Mouse (Mus musculus): ENCODE measurements at regions not wholly inside any gene's neighbourhood (a gene's known extent, or its start where the extent isn't known, plus 50 kb on each side); places are given as distances from the start of the nearest gene placed in this dataset.

- 53% methylated on average over 16 of the region's 16 CpGs for WGBS
- no peak for ATAC-seq
- no peak overlapping the region for H3K4me2 ChIP-seq (ENCODE audit: low read length)
- H3K36me3 ChIP-seq (ENCODE audit: control insufficient read depth, insufficient read depth) = no peaks in the 10 kb centered on the region
- no peak overlapping the region for H3K27ac ChIP-seq (ENCODE audit: low read length)
- no peaks in the 10 kb centered on the region for H3K27me3 ChIP-seq (replicated peaks; ENCODE audit: control insufficient read depth, insufficient read depth, low read length)
- peaks cover 13% of the 10 kb centered on the region for H3K4me1 ChIP-seq (replicated peaks; ENCODE audit: control insufficient read depth, insufficient read depth, low read length)
- H3K4me3 ChIP-seq (replicated peaks; ENCODE audit: low read length) = no peak overlapping the region
- H3K9me3 ChIP-seq (ENCODE audit: control insufficient read depth, low read length) = no peaks in the 10 kb centered on the region
- no peak overlapping the region for H3K9ac ChIP-seq (replicated peaks; ENCODE audit: low read depth, low read length)
Observed at GRCm38 (mm10) chr5:120325386-120325910, 106.1 kb upstream of the Lhx5 start.

GRCm38 (mm10) chr5:120332030-120332429, 99.5 kb upstream of the Lhx5 start:
- Histone ChIP-seq H3K27ac (ENCODE audit: low read length) (no peak overlapping the region), H3K9ac (replicated peaks; ENCODE audit: low read depth, low read length) (no peak overlapping the region), H3K9me3 (ENCODE audit: control insufficient read depth, low read length) (no peaks in the 10 kb centered on the region), H3K4me3 (replicated peaks; ENCODE audit: low read length) (no peak overlapping the region), H3K4me2 (ENCODE audit: low read length) (no peak overlapping the region), H3K27me3 (replicated peaks; ENCODE audit: control insufficient read depth, insufficient read depth, low read length) (no peaks in the 10 kb centered on the region), H3K4me1 (replicated peaks; ENCODE audit: control insufficient read depth, insufficient read depth, low read length) (no peaks in the 10 kb centered on the region), H3K36me3 (ENCODE audit: control insufficient read depth, insufficient read depth) (no peaks in the 10 kb centered on the region)
- no peak for ATAC-seq
- 47% methylated on average over 14 of the region's 14 CpGs for WGBS

DNA sequence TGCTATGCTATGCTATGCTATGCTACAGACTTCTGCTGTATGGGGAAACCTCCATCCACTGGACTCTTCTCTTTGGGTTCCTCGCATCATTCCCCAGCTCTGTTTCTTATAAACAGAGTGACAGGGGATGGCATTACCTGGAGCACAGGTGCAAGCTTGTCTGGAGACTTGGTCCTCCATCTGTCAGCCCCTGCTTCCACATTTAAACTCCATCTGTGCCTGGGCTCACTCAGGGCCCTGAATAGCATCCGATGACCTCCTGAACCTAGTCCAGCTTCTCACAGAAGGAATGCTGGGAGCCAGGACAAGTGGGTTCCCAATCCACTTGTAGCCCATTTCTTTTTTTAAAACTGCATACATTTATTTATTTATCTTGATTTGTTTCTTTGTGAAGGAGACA, 92.3 kb upstream of the Lhx5 start:
- Histone ChIP-seq H3K27ac (ENCODE audit: low read length) (no peak overlapping the region), H3K4me1 (replicated peaks; ENCODE audit: control insufficient read depth, insufficient read depth, low read length) (no peaks in the 10 kb centered on the region), H3K4me3 (replicated peaks; ENCODE audit: low read length) (no peak overlapping the region), H3K27me3 (replicated peaks; ENCODE audit: control insufficient read depth, insufficient read depth, low read length) (no peaks in the 10 kb centered on the region; the same call in 1 of the 2 replicates), H3K4me2 (ENCODE audit: low read length) (no peak overlapping the region), H3K36me3 (ENCODE audit: control insufficient read depth, insufficient read depth) (no peaks in the 10 kb centered on the region), H3K9me3 (ENCODE audit: control insufficient read depth, low read length) (no peaks in the 10 kb centered on the region), H3K9ac (replicated peaks; ENCODE audit: low read depth, low read length) (no peak overlapping the region)
- no peak for ATAC-seq
- WGBS = 87% methylated on average over 2 of the region's 2 CpGs

DNA sequence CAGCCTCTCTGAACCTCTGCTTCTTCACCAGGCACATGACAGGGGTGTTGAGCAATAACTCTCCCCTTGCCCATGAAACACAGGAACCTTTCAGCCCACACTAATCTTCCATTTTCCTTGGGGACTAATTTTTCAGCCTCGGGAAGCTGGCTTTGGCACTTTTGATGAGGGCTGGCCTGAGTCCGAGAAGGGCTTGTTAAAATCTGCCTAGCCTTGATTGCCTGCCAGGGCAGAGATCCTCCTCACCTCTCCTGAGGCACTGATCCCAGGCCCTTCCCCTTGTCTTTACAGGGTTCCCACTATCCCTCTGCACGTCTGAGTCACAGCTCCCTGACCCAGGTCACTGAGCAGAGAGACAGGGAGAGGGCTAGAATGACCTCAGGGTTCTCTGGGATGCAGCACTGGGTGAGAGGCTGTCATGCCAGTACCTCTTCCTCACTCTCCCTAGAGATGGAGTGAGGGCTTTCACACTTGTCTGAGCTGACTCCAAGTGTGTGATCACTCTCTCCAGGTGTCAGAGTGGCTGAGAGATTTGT, 90.7 kb upstream of the Lhx5 start:
- 42% methylated on average over 3 of the region's 3 CpGs for WGBS

DNA sequence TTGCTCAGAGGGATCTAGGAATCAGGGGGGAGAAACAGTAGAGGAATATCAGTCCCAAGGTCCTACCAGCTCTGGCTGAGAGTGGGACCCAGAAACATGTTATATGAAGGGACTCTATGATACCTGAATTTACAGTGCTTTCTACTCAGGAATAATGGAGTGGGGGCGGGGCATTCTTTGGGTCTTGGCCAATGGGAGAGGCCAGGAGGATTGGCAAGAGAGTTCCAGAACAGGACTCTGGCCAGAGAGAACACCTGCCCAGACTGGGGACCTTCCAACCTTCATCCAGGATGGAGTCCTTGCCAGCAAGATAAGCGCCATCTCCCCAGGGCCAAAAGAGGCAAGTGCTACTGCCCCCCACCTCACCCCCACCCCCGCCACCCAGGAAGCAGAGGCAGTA, 81.0 kb upstream of the Lhx5 start:
- no peak overlapping the region for H3K27ac ChIP-seq (ENCODE audit: low read length)
- H3K4me2 ChIP-seq (ENCODE audit: low read length) = no peak overlapping the region
- H3K27me3 ChIP-seq (replicated peaks; ENCODE audit: control insufficient read depth, insufficient read depth, low read length) = no peaks in the 10 kb centered on the region
- no peaks in the 10 kb centered on the region for H3K9me3 ChIP-seq (ENCODE audit: control insufficient read depth, low read length)
- H3K4me1 ChIP-seq (replicated peaks; ENCODE audit: control insufficient read depth, insufficient read depth, low read length) = no peaks in the 10 kb centered on the region
- 86% methylated on average over 3 of the region's 3 CpGs for WGBS
- no peak overlapping the region for H3K4me3 ChIP-seq (replicated peaks; ENCODE audit: low read length)
- no peaks in the 10 kb centered on the region for H3K36me3 ChIP-seq (ENCODE audit: control insufficient read depth, insufficient read depth)
- H3K9ac ChIP-seq (replicated peaks; ENCODE audit: low read depth, low read length) = no peak overlapping the region
- no peak for ATAC-seq

More for the DNA sequence above, 90.7 kb upstream of the Lhx5 start:
- H3K27me3 ChIP-seq (replicated peaks; ENCODE audit: control insufficient read depth, insufficient read depth, low read length) = no peaks in the 10 kb centered on the region; the same call in 1 of the 2 replicates
- H3K4me1 ChIP-seq (replicated peaks; ENCODE audit: control insufficient read depth, insufficient read depth, low read length) = no peaks in the 10 kb centered on the region
- no peak overlapping the region for H3K4me2 ChIP-seq (ENCODE audit: low read length)
- H3K9me3 ChIP-seq (ENCODE audit: control insufficient read depth, low read length) = no peaks in the 10 kb centered on the region
- no peak overlapping the region for H3K9ac ChIP-seq (replicated peaks; ENCODE audit: low read depth, low read length)
- no peak overlapping the region for H3K4me3 ChIP-seq (replicated peaks; ENCODE audit: low read length)
- no peak overlapping the region for H3K27ac ChIP-seq (ENCODE audit: low read length)
- ATAC-seq = no peak
- H3K36me3 ChIP-seq (ENCODE audit: control insufficient read depth, insufficient read depth) = no peaks in the 10 kb centered on the region

GRCm38 (mm10) chr5:120351827-120352226, 79.7 kb upstream of the Lhx5 start:
- no peak for ATAC-seq
- H3K27me3 ChIP-seq (replicated peaks; ENCODE audit: control insufficient read depth, insufficient read depth, low read length) = no peaks in the 10 kb centered on the region
- H3K36me3 ChIP-seq (ENCODE audit: control insufficient read depth, insufficient read depth) = no peaks in the 10 kb centered on the region
- 76% methylated on average over 5 of the region's 5 CpGs for WGBS
- H3K9ac ChIP-seq (replicated peaks; ENCODE audit: low read depth, low read length) = no peak overlapping the region
- H3K4me3 ChIP-seq (replicated peaks; ENCODE audit: low read length) = no peak overlapping the region
- H3K27ac ChIP-seq (ENCODE audit: low read length) = no peak overlapping the region
- no peaks in the 10 kb centered on the region for H3K4me1 ChIP-seq (replicated peaks; ENCODE audit: control insufficient read depth, insufficient read depth, low read length)
- no peak overlapping the region for H3K4me2 ChIP-seq (ENCODE audit: low read length)
- no peaks in the 10 kb centered on the region for H3K9me3 ChIP-seq (ENCODE audit: control insufficient read depth, low read length)

DNA sequence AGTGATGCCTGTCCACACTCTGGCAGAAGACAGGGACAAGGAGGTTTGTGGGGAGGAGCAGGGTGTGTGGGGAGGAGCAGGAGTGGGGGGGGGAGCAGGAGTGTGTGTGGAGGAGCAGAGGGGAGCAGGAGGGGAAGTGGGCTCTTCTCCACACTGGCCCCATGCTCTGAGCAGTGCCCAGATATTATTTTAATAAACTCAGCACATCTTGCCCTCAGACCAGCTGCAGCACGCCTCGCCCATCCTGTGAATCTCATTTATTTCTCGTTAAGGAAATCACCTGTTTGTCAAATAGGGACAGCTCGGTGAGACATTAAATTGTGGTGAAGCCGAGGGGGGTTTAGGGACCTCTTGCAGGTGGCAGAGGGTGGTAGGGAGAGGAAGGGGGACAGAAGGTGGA, 77.8 kb upstream of the Lhx5 start:
- H3K36me3 ChIP-seq (ENCODE audit: control insufficient read depth, insufficient read depth) = no peaks in the 10 kb centered on the region
- H3K9ac ChIP-seq (replicated peaks; ENCODE audit: low read depth, low read length) = no peak overlapping the region
- no peaks in the 10 kb centered on the region for H3K9me3 ChIP-seq (ENCODE audit: control insufficient read depth, low read length)
- H3K27ac ChIP-seq (ENCODE audit: low read length) = no peak overlapping the region
- H3K4me1 ChIP-seq (replicated peaks; ENCODE audit: control insufficient read depth, insufficient read depth, low read length) = no peaks in the 10 kb centered on the region
- H3K27me3 ChIP-seq (replicated peaks; ENCODE audit: control insufficient read depth, insufficient read depth, low read length) = 0 out of 2 replicates have a peak, but pooled peaks cover 2% of the 10 kb centered on the region
- no peak for ATAC-seq
- no peak overlapping the region for H3K4me2 ChIP-seq (ENCODE audit: low read length)
- no peak overlapping the region for H3K4me3 ChIP-seq (replicated peaks; ENCODE audit: low read length)
- WGBS = 55% methylated on average over 5 of the region's 5 CpGs

DNA sequence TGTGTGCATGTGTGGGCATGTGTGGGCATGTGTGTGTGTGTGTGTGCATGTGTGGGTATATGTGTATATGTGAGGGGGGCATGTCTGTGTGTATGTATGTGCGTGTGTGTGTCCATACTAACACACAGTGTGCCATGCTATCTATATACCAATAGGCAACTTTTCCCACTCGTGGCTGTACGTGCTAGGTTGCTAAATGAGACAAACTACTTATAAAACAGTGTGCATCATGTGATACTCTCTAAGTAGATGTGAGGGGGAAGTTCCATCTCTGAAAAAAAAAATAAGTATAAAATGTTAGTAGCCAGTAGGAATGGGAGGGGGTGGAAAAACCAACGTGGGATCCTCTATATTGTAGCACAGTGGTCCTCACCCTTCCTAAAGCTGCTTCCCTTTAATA, 74.5 kb upstream of the Lhx5 start:
- WGBS = 85% methylated on average over 4 of the region's 4 CpGs
- no peak overlapping the region for H3K4me3 ChIP-seq (replicated peaks; ENCODE audit: low read length)
- no peaks in the 10 kb centered on the region for H3K36me3 ChIP-seq (ENCODE audit: control insufficient read depth, insufficient read depth)

GRCm38 (mm10) chr5:120358084-120358690, 73.3 kb upstream of the Lhx5 start:
- no peak for ATAC-seq

More for the DNA sequence above, 74.5 kb upstream of the Lhx5 start:
- 0 out of 2 replicates have a peak, but pooled peaks cover 2% of the 10 kb centered on the region for H3K27me3 ChIP-seq (replicated peaks; ENCODE audit: control insufficient read depth, insufficient read depth, low read length)
- no peaks in the 10 kb centered on the region for H3K9me3 ChIP-seq (ENCODE audit: control insufficient read depth, low read length)
- no peak for ATAC-seq
- H3K4me2 ChIP-seq (ENCODE audit: low read length) = no peak overlapping the region
- no peak overlapping the region for H3K9ac ChIP-seq (replicated peaks; ENCODE audit: low read depth, low read length)
- no peak overlapping the region for H3K27ac ChIP-seq (ENCODE audit: low read length)
- no peaks in the 10 kb centered on the region for H3K4me1 ChIP-seq (replicated peaks; ENCODE audit: control insufficient read depth, insufficient read depth, low read length)

More at GRCm38 (mm10) chr5:120358084-120358690, 73.3 kb upstream of the Lhx5 start:
- no peaks in the 10 kb centered on the region for H3K36me3 ChIP-seq (ENCODE audit: control insufficient read depth, insufficient read depth)
- H3K4me3 ChIP-seq (replicated peaks; ENCODE audit: low read length) = no peak overlapping the region
- H3K9ac ChIP-seq (replicated peaks; ENCODE audit: low read depth, low read length) = no peak overlapping the region
- 12% methylated on average over 20 of the region's 20 CpGs for WGBS
- no peak overlapping the region for H3K27ac ChIP-seq (ENCODE audit: low read length)
- H3K4me2 ChIP-seq (ENCODE audit: low read length) = no peak overlapping the region
- H3K4me1 ChIP-seq (replicated peaks; ENCODE audit: control insufficient read depth, insufficient read depth, low read length) = no peaks in the 10 kb centered on the region
- H3K9me3 ChIP-seq (ENCODE audit: control insufficient read depth, low read length) = no peaks in the 10 kb centered on the region
- H3K27me3 ChIP-seq (replicated peaks; ENCODE audit: control insufficient read depth, insufficient read depth, low read length) = 0 out of 2 replicates have a peak, but pooled peaks cover 2% of the 10 kb centered on the region
